Mouse (Mus musculus) bone marrow macrophage, adult 2 months (primary cell): ENCODE measurements around the gene Pard3.

Experiments used
- CTCF ChIP-seq: IDR thresholded peaks from 2 replicates; pipeline ENCODE4 v1.5.1; 2012; ENCODE audit warnings: low read depth, mild to moderate bottlenecking, low read length, moderate library complexity
- POLR2A ChIP-seq: IDR thresholded peaks from 2 replicates; pipeline ENCODE4 v1.6.1; 2012; ENCODE audit warnings: mild to moderate bottlenecking, low read depth, low read length, borderline replicate concordance

DNA sequence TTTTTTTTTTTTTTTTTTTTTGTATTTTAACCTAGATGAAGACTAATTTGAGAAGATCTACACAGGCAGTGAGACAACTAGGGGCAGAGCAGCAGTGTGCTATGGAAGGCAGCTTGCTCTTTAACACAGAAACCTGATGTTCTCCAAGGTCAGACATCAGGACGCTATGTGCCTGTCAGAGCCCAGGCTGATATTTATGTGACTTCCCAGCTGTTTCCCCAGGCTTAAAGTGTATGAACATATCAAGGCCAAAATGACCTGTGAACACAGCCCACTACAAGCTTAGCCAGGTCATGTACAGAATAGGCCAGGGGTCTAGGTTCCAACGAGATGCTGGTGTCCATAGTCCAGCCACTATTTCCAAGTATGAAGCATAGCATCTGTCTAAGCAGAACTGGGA is 482.5 kb downstream of the Pard3 start:
- TF ChIP-seq POLR2A, result no peak
- TF ChIP-seq CTCF, result no peak
